Mouse (Mus musculus) effector memory CD4-positive, alpha-beta T cell, adult 5 months (primary cell): ENCODE data around the gene Ptpn14. TPM values are rescaled to one million over a fixed set of nuclear protein-coding genes. Genes with fewer than 3 reads are reported as not detected.

Experiments
- polyA plus RNA-seq: library from polyadenylated mRNA; unstranded; fragments of 100-300 nt; shearing (Covaris generic); gene quantifications from one replicate; pipeline ENCODE4 v1.2.1, GENCODE M21; 2017

The Ptpn14 gene
- not detected for polyA plus RNA-seq

GRCm38 (mm10) chr1:189727884-189728783, at the start of gene Ptpn14:
TSS of gene Ptpn14 (plus strand) at chr1:189728268.

GRCm38 (mm10) chr1:189687654-189688387, 40.2 kb upstream of the Ptpn14 start, which contains the start of gene Cenpf:
TSS of gene Cenpf (minus strand) at chr1:189688086.

GRCm38 (mm10) chr1:189921818-189922592, 193.9 kb downstream of the Ptpn14 start, which contains the start of gene Smyd2:
TSS of gene Smyd2 (minus strand) at chr1:189922363.

Other genes with a start within 250 kb of the Ptpn14 start
- gene Cenpf, start 40.2 kb upstream of the Ptpn14 start, polyA plus RNA-seq: 0.84 TPM
- gene Smyd2, start 194.1 kb downstream of the Ptpn14 start, polyA plus RNA-seq: 14.5 TPM